8 mouse cellular contexts compared by ENCODE assay signal in the genomic region with DNA sequence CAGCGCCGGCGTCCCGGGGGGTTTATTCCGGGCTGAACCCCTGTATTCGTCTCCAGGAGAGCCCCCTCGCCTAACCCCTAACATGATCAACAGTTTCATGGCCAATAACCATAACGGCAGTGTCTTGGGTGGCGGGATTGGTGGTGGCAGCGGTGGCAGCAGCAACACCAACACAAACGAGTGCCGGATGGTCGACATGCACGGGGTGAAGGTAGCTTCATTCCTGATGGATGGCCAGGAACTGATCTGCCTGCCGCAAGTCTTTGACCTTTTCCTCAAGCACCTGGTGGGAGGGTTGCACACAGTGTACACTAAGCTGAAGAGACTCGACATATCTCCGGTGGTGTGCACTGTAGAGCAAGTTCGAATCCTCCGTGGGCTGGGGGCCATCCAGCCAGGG. TPM values are rescaled to one million over a fixed set of nuclear protein-coding genes. Genes with fewer than 3 reads are reported as not detected.
DNase-seq lines count a peak whose midpoint lies in the region; ATAC-seq lines count a peak whose summit lies in the region.

No protein-coding gene starts in this region.

- ATAC-seq in intestine, embryonic 16.5 days = peak; percentile 49
- peak; percentile 53 for ATAC-seq in neural tube, embryonic 14.5 days (ENCODE audit: low read depth)

- no peaks in the 10 kb centered on the region for H3K9me3 ChIP-seq in heart, embryonic 10.5 days
- no peaks in the 10 kb centered on the region for H3K9me3 ChIP-seq in intestine, embryonic 16.5 days (ENCODE audit: control insufficient read depth, low read length)
- no peaks in the 10 kb centered on the region for H3K9me3 ChIP-seq in neural tube, embryonic 14.5 days (ENCODE audit: control insufficient read depth, low read length)

- intact Hi-C loops in gastrocnemius, postnatal 36 days (cut with DNase I) = no loop called here

- peak overlapping the region; percentile 60 for H3K4me2 ChIP-seq in intestine, embryonic 16.5 days (ENCODE audit: low read depth, low read length)
- H3K4me2 ChIP-seq in neural tube, embryonic 14.5 days (ENCODE audit: low read depth, low read length) = peak overlapping the region; percentile 60

- peak overlapping the region; percentile 62 for H3K9ac ChIP-seq in intestine, embryonic 16.5 days (ENCODE audit: low read depth, low read length)
- peak overlapping the region; percentile 28; the same call in 1 of the 2 replicates for H3K9ac ChIP-seq in neural tube, embryonic 14.5 days (replicated peaks; ENCODE audit: low read depth, low read length)

- H3K4me1 ChIP-seq in heart, embryonic 10.5 days = no peaks in the 10 kb centered on the region
- H3K4me1 ChIP-seq in intestine, embryonic 16.5 days (ENCODE audit: control insufficient read depth, insufficient read depth, low read length) = no peaks in the 10 kb centered on the region
- no peaks in the 10 kb centered on the region for H3K4me1 ChIP-seq in neural tube, embryonic 14.5 days (ENCODE audit: control insufficient read depth, insufficient read depth, low read length)

- WGBS in heart, embryonic 10.5 days = 20% methylated on average over 19 of the region's 19 CpGs
- WGBS in intestine, embryonic 16.5 days = 17% methylated on average over 19 of the region's 19 CpGs
- WGBS in neural tube, embryonic 14.5 days = 16% methylated on average over 19 of the region's 19 CpGs

- peak; percentile 71 for DNase-seq in heart, embryonic 10.5 days (ENCODE audit: low spot score)
- DNase-seq in heart, adult 18-20 months = no peak
- peak; percentile 13 to 54 for DNase-seq in urinary bladder, postnatal 4 days (ENCODE audit: low spot score in 2 of 2)
- DNase-seq in urinary bladder, adult 18-20 months (ENCODE audit: low spot score in 2 of 2) = no peak
- DNase-seq in right cerebral cortex, postnatal 36 days (ENCODE audit: low spot score in 2 of 2) = no peak
- DNase-seq in gastrocnemius, postnatal 36 days = no peak

- H3K36me3 ChIP-seq in heart, embryonic 10.5 days = no peaks in the 10 kb centered on the region
- no peaks in the 10 kb centered on the region for H3K36me3 ChIP-seq in intestine, embryonic 16.5 days (ENCODE audit: control insufficient read depth, insufficient read depth, low read length)
- no peaks in the 10 kb centered on the region for H3K36me3 ChIP-seq in neural tube, embryonic 14.5 days (ENCODE audit: control insufficient read depth, insufficient read depth, low read length)

- no peaks in the 10 kb centered on the region for H3K27me3 ChIP-seq in heart, embryonic 10.5 days (ENCODE audit: insufficient read depth, poor library complexity, severe bottlenecking)
- H3K27me3 ChIP-seq in intestine, embryonic 16.5 days (replicated peaks; ENCODE audit: control insufficient read depth, insufficient read depth, low read length) = no peaks in the 10 kb centered on the region
- no peaks in the 10 kb centered on the region for H3K27me3 ChIP-seq in neural tube, embryonic 14.5 days (ENCODE audit: control insufficient read depth, insufficient read depth, low read length)

- peak overlapping the region; percentile 61 for H3K4me3 ChIP-seq in heart, embryonic 10.5 days
- H3K4me3 ChIP-seq in intestine, embryonic 16.5 days (ENCODE audit: low read length) = peak overlapping the region; percentile 57
- peak overlapping the region; percentile 38 for H3K4me3 ChIP-seq in neural tube, embryonic 14.5 days (ENCODE audit: low read depth, low read length)

- 0 out of 2 replicates have a peak overlapping the region, but pooled peaks have one; percentile 10 for H3K27ac ChIP-seq in heart, embryonic 10.5 days
- H3K27ac ChIP-seq in intestine, embryonic 16.5 days (ENCODE audit: low read length) = peak overlapping the region; percentile 68
- no peak overlapping the region for H3K27ac ChIP-seq in neural tube, embryonic 14.5 days (ENCODE audit: low read depth, low read length)

RNA-seq across cellular contexts. Expression of gene Dach2, which starts 1.2 kb away (rescaled TPM):
- polyA plus RNA-seq in heart, embryonic 10.5 days (2016; fragmentation: Nextera tagmentation; extraction: Ambion mirVana) = 0.80 and 2.7 TPM in 2 replicates
- not detected for total RNA-seq in heart, adult 18-20 months (2021)
- polyA plus RNA-seq in intestine, embryonic 16.5 days (2015; fragmentation: Nextera tagmentation; extraction: Ambion mirVana) = 3.0 and 3.2 TPM in 2 replicates
- polyA plus RNA-seq in neural tube, embryonic 14.5 days (2014; fragmentation: Nextera tagmentation; extraction: Ambion mirVana) = 8.1 and 10.0 TPM in 2 replicates
- total RNA-seq in gastrocnemius, postnatal 36 days (2021) = under 1 TPM; 0.61 to 0.76 TPM

Comparison
In these comparisons a context has a peak if more than half of its experiments do, and no peak if none do; other contexts are left out.
1. DNase-seq: peak in heart, embryonic 10.5 days (single experiment) and urinary bladder, postnatal 4 days (2 of 2); none in heart, adult 18-20 months (0 of 2), urinary bladder, adult 18-20 months (0 of 2), right cerebral cortex, postnatal 36 days (0 of 2) and gastrocnemius, postnatal 36 days (0 of 2).
2. Peak in every context shown above with its lines, with median percentiles within 50 percentile points of each other: H3K4me3 ChIP-seq.